Mouse (Mus musculus): ENCODE results near the gene Gm9.
"Not testable (repeated sequence)": the region's sequence is repeated elsewhere in the genome, so short reads cannot be mapped to it uniquely, and the experiment has no call there.

Gene Gm9

GRCm38 (mm10) chrX:37210941-37211340 is at the start of gene Gm9:
Gene Gm9 (minus strand): TSS chrX:37211041.
- DNase-seq (ENCODE audit: low spot score), result no peak

GRCm38 (mm10) chrX:37249619-37250018 is 38.8 kb upstream of the Gm9 start, which contains the start of gene Rhox3a:
Gene Rhox3a (plus strand): TSS chrX:37249919.
- DNase-seq (ENCODE audit: low spot score), result not testable (repeated sequence)

- not testable (repeated sequence) for DNase-seq (ENCODE audit: low spot score)
Measured at GRCm38 (mm10) chrX:37244676-37245075, 33.8 kb upstream of the Gm9 start, which contains the start of gene Rhox2a. Gene Rhox2a (plus strand): TSS chrX:37244976.

GRCm38 (mm10) chrX:37222158-37222557 is 11.3 kb upstream of the Gm9 start, which contains the start of gene Rhox1:
Gene Rhox1 (minus strand): TSS chrX:37222258.
- not testable (repeated sequence) for DNase-seq (ENCODE audit: low spot score)

GRCm38 (mm10) chrX:37198676-37199075 is 12.2 kb downstream of the Gm9 start:
- DNase-seq (ENCODE audit: low spot score), result no peak

GRCm38 (mm10) chrX:37191744-37192379 is 19.0 kb downstream of the Gm9 start:
- DNase-seq (ENCODE audit: low spot score), result peak; percentile 2

- peak; percentile 81 for DNase-seq (ENCODE audit: low spot score)
Measured at GRCm38 (mm10) chrX:37191105-37191743, 19.6 kb downstream of the Gm9 start, which contains the start of the genes Ndufa1 and Rnf113a1. Gene Ndufa1 (minus strand): TSS chrX:37191163. Gene Rnf113a1 (plus strand): TSS chrX:37191245.

- DNase-seq (ENCODE audit: low spot score), result no peak
Measured at GRCm38 (mm10) chrX:37190755-37191104, 20.1 kb downstream of the Gm9 start.

GRCm38 (mm10) chrX:37184401-37184800 is 26.4 kb downstream of the Gm9 start:
- DNase-seq (ENCODE audit: low spot score), result not testable (repeated sequence)

- no peak for DNase-seq (ENCODE audit: low spot score)
Measured at GRCm38 (mm10) chrX:37168742-37169141, 42.1 kb downstream of the Gm9 start, which contains the start of gene Akap14. Gene Akap14 (minus strand): TSS chrX:37168842.

- peak; percentile 40 for DNase-seq (ENCODE audit: low spot score)
Measured at GRCm38 (mm10) chrX:37167085-37167484, 43.8 kb downstream of the Gm9 start.

GRCm38 (mm10) chrX:37163115-37163514 is 47.7 kb downstream of the Gm9 start:
- DNase-seq (ENCODE audit: low spot score), result no peak

GRCm38 (mm10) chrX:37161169-37161568 is 49.7 kb downstream of the Gm9 start:
- DNase-seq (ENCODE audit: low spot score), result peak; percentile 12

Measured in T-cell, adult 2 months (primary cell).